Mouse (Mus musculus): ENCODE measurements around the gene Gm44579.

Gene Gm44579

DNA sequence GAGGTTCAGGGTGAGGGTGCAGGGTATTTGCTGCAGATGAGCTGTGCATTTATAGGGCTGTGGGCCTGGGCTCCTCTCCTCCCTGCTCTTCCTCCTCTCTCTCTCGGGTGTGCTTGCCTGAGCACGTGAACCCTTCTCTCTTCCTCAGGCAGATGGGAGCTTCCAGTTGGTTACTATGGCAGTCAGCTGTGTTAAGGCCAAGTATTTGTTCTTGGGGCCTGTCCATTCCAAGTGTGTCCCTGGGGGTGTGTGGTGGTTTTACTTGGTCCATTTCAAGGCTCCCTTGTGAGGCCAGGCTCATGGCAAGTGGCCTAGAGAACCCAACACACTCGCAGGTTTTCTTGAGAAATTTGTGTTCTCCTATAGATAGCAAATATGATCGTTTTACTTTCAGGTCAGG, at the start of gene Gm44579, which contains the start of gene Olfr287:
Gene Gm44579 (minus strand): TSS at position 101 of the 400 bp plus-strand sequence.
Gene Olfr287 (minus strand): TSS at position 180 of the 400 bp plus-strand sequence.
- no peak for DNase-seq (ENCODE audit: low spot score)

DNA sequence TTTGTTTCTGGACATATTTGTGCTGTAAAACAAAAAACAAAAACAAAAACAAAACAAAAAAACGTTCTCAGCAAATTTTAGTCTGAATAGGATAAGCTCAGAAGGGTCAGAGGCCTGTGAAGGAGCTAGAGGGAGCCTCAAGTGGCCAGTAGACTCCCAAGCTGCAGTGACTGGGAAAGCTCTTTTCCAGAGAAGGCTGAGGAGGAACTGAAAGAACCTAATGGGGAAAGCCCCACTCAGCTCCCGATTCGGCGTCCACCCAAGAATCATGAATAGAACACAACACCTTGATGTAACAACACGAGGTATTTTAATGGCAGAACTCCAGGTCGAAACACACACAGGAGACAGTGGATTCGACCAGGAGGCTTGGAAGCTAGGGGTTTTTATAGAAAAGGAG, 37.0 kb upstream of the Gm44579 start:
- DNase-seq (ENCODE audit: low spot score), result no peak

DNA sequence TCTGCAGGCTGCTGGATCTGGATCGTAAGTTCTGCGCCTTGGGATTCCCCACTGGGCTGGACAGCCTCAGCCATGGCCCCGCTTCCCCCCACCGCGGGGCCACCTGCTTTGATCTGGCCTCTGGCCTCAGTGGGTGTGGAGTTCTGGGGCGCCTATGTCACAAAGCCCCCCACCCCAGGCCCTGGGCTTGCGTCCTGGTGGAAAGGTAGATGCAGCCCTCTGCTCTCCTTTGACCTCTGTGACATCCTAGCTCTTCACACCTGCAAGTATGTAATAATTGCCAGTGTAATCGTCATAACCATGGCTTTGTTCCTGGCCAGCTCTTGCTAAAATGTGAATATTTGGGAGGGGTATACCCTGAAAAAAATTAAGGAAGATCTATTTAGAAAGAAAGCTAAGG, 36.4 kb upstream of the Gm44579 start, which contains the start of gene H1fnt:
Gene H1fnt (minus strand): TSS at position 101 of the 400 bp plus-strand sequence.
- no peak for DNase-seq (ENCODE audit: low spot score)

DNA sequence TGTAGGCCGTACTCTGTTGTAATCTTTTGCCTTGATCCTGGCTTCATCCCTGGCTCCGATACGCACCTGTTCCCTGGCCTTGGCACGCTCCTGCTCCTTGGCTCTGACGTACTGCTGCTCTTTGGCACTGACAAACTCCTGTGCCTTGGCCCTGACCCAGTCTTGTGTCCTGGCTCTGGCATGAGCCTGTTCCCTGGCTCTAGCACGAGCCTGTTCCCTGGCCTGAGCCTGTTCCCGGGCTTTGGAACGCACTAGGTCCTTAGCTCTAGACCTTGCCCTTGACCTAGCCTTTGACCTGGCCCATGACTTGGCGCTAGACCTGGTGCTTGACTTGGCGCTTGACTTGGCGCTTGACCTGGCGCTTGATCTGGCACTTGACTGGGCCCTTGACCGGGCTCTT, 35.5 kb upstream of the Gm44579 start:
- no peak for DNase-seq (ENCODE audit: low spot score)

DNA sequence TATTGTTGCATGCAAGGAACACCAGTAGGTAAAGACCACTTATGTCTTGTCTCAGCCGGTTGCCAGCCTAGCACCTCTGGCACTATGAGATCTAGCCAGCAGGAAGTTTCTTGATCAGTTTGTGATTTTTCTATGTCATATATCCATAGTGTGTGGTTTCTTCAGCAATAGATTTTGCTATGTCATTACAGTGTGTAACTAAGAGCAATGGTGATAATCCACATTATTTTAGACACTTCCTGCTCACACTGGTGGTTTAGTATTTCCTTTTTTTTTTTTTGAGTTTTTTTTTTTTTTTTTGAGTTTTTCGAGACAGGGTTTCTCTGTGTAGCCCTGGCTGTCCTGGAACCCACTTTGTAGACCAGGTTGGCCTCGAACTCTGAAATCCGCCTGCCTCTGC, 14.7 kb upstream of the Gm44579 start:
- DNase-seq (ENCODE audit: low spot score), result no peak

DNA sequence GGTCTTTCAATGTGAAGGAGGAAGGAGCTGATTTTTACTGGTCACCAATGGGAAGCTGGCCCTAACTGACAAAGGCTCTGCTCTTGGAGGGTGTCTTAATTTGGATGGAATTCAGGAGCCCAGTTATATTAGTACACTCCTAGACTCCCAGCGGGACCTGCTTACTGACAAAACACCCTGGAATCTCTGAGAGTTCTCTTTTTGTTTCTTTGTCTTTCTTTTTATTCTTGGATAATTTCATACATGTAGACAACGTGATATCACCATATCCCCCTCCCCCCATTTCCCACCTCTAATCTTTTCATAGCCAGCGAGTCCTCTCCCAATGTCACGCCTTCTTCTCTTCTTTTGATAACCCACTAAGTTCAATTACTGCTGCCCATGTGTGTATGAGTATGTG, 13.6 kb upstream of the Gm44579 start, which contains the start of gene Olfr286:
Gene Olfr286 (minus strand): TSS at position 101 of the 400 bp plus-strand sequence.
- DNase-seq (ENCODE audit: low spot score), result no peak

DNA sequence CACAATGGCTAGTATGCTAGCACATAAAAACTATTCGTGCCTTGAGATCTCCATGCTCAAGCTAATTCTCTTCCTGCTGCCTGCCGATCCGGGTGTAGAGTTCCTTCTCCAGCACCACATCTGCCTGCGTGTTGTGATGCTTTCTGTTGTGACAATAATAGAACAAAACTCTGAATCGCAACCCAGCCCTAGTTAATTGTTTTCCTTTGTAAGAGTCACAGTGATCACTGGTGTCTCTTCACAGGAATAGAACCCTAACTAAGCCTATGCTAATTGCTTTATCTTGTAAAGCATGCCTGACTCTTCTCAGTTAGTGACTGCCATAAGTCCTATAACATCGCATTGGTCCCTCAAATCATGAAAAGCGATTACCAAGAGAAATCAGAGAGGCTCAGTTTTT, 5.3 kb upstream of the Gm44579 start:
- no peak for DNase-seq (ENCODE audit: low spot score)

DNA sequence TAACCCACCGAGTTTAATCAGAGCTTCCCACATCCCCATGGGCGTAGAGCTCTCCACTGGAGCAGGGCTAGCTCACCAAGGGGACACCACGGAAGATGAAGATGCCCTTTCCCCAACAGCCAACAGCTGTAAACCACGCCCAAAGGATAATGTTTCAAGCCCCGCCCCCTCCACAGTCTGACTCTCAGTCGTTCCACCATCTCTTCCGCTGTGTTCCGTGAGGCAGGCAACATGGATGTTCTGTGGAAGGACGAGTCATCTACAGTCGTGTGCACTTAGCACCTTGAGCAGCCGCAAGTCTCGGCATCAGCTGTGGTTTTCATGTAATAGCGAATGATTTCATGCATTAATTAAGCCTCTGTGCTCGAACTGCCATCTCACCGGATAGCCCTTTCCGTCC, 4.8 kb upstream of the Gm44579 start:
- DNase-seq (ENCODE audit: low spot score), result no peak

DNA sequence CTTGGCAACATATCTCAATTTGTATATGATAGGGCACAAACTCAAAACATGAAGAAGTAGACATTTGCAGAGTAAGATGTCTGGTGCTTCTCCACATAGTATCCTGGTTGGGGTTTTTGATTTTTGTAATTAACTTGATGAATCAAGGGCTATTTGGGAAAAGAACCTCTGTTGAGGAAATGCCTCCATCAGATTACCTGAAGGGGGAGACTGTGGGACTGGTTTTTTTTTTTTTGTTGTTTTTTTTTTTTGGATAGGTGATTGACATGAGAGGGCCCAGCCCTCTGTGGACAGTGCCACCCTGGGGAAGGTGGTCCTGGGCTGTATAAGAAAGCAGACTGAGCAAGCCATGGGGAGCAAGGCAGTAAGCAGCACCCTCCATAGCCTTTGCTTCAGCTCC, 1.6 kb upstream of the Gm44579 start:
- no peak for DNase-seq (ENCODE audit: low spot score)

DNA sequence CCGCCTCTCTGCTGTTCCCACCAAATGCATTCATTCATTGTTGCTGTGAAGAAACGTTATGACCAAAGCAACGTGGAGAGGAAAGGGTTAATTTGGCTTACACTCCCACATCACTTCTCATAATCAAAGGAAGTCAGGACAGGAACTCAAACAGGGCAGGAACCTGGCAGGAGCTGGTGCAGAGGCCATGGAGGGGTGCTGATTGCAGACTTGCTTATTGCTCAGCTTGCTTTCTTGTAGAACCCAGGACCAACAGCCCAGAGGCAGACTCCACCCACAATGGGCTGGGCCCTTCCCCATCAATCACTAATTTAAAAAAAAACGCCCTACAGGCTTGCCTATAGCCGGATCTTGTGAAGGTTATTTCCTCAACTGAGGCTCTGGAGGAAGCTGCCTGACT, 6.6 kb downstream of the Gm44579 start:
- no peak for DNase-seq (ENCODE audit: low spot score)

DNA sequence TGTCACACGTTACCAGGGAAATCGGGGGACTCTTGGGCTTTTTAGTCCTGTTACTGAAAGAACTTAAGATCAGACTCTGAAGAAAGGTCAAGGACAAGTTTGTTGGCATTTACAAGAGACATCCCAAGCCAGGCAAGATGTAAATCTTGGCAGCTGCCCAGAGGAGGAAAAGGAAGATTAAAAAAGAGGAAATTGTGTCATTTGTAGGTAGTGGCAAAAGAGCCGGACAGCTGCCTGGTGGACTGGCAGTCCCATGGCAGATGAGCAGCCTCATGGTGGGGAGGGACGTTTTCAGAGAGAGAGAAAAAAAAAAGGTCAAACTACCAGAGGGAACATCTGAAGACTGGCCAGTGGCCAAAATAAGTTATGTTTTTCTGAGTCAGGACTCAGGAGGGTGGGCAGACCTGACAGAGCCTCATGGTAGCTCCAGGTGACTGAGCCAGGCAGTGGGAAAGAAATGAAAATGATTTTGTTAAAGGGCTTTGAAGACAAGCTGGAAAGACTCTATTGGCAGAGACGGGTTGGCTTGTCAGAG, 7.4 kb downstream of the Gm44579 start:
- DNase-seq (ENCODE audit: low spot score), result no peak

DNA sequence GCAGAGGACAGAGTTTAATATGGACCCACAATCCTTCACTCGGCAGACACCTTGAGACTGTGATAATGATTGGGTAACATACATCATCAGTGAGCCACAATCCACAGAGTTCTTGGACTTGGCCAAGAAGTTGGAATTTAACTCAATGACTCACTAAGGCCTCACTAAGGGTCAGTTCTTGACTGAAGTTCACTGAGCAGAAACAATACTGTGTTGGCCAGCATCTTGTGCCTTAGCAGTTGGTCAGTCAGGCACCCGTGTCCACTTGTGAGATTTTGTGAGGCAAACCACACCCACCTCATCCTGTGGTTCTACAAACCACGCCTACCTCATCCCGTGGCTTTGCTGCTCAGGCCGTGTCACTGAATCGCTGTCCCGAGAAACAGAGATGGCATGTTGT, 11.1 kb downstream of the Gm44579 start:
- DNase-seq (ENCODE audit: low spot score), result no peak

DNA sequence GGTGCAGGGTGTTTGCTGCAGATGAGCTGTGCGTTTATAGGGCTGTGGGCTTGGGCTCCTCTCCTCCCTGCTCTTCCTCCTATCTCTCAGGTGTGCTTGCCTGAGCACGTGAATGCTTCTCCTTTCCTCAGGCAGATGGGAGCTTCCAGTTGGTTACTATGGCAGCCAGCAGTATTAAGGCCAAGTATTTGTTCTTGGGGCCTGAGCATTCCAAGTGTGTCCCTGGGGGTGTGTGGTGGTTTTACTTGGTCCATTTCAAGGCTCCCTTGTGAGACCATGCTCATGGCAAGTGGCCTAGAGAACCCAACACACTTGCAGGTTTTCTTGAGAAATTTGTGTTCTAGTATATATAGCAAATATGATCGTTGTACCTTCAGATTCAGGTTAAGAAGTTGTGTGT, 25.3 kb downstream of the Gm44579 start, which contains the start of gene Olfr288:
Gene Olfr288 (minus strand): TSS at position 101 of the 400 bp plus-strand sequence.
- DNase-seq (ENCODE audit: low spot score), result no peak

DNA sequence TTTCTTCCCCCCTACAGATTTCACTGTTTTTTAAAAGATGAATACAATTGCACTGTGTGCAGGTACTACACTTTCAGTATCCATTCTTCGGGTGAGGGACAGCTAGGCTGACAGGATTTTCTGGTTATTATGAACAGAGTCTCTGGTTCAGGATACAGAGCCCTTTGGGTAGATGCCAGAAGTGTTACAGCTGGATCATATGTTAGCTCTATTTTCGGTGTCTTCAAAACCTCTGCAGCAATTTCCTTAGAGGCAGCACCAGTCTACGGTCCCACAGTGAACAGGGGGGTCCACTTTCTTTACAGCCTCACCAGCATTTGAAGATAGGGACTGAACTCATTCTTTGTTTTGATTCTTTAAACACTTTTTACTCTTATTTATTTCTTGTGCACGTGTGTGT, 36.3 kb downstream of the Gm44579 start:
- DNase-seq (ENCODE audit: low spot score), result no peak

DNA sequence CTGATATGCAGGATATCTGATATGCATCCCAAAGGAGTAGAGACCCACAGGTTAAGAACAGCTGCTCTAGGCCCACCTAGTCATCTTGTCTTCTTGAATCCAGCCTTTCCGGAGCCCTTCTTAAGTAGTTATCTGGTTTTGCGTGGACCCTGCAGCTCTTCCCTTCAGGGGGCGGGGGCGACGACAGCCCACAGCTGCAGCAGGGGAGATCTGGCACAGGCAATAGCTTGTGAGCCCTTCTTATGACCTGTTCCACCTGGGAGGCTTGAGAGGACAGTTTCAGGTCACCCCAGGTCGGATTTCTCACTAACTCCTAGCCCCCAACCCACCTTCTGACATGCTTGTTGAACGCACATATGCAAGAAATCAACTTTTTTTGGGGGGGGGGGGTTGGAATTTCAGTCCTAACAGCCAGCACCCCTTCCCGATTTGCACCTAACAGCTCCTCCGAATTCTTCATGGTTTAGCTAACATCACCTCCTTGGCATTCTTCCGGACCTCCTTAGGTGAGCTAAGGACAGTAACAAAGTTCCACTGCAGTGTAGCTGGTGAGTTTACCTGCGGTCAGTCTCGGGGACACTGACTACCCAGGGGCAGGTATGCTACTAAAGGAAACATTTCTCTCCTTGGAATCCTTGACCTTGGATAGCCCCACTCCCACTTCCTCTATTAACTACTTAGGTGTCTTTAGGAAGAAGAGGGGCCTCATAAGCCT, 38.8 kb downstream of the Gm44579 start:
- no peak for DNase-seq (ENCODE audit: low spot score)

DNA sequence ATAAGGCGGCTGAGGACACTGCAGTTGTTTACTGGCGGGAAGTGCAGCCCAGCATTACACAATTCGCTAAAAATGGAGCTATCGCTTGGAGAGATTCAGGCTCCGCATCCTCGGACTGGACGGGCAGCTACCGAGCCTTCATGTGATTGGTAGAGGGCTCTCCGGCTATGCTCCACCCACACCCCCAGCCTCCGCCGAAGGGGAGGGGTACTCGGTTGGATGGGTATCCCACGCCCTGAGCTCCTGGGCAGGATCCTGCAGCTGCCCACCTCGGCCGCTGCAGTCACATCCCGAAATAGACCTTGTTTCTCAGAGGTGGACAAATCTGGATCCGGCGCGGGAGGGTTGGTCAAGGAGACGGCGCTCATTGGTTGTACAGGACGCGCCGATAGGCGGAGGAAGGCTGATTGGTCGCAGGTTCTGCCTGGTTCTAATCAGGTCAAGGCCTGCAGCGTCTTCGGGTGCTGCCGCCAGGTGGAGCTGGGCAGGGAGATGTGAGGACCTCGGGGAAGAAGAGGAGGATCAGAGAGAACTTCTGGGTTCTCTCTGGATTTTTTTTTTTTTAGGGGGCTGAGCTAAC, 39.6 kb downstream of the Gm44579 start:
- peak; percentile 81 for DNase-seq (ENCODE audit: low spot score)

DNA sequence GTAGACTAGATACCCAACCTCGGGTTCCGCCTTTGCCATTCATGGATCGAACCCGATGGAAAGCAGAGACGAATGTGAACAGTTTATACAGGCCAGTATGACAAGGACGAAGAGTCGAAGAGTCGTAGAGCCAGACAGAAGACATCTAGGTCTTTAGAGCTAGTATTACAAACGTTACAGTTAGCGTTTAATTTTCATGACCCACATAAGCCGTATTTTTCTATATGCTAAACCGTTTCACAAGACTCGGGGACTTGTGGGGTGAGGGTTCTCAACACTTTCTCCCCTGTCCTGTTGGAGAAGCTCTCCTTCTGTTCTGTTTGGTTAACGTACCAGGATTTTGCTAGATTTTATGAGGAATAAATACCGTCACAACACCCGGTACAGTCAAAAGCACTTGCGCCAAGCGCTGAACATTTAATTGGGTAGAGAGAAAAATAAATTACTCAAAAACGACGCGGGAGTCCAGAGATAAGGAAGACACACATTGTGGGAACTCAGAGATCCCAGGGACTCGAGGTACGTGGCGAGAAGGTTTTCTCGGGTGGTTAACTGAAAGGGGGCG, 40.1 kb downstream of the Gm44579 start:
- DNase-seq (ENCODE audit: low spot score), result no peak

DNA sequence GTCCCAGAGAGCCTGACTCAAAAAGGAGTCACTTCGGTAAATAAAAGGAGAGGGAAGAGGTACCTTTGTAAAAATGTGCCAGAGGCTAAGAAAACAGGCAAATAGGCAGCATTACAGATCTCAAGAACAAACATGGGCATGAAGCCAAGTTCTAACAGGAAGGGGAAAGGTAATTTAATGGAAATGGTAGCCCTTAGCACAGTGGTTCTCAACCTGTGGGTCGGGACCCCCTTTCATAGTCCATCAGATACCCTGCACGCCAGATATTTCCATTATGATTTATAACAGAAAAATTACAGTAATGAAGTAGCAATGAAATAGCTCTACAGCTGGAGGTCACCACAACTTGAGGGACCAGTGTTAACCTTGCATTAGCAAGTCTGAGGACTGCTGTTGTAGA, 43.5 kb downstream of the Gm44579 start:
- no peak for DNase-seq (ENCODE audit: low spot score)

DNA sequence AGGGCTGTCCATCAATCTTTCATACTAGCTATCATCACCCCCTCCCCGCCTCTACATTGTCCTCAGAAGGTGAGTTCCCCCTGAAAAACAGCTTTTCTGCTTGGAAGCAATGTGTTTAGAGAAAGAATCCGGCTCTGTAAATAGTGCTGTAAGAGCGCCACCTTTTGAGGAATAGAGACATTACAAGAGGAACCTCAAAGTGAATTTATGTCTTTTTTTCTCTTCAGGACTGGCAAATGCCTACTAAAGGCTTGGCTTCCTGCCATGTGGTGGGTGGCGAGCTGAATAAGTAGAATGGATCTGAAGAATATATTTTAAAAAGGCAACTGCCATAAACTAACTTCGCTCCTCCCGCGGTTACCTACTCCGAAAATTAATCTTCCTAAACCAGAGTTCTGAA, 47.0 kb downstream of the Gm44579 start:
- no peak for DNase-seq (ENCODE audit: low spot score)

DNA sequence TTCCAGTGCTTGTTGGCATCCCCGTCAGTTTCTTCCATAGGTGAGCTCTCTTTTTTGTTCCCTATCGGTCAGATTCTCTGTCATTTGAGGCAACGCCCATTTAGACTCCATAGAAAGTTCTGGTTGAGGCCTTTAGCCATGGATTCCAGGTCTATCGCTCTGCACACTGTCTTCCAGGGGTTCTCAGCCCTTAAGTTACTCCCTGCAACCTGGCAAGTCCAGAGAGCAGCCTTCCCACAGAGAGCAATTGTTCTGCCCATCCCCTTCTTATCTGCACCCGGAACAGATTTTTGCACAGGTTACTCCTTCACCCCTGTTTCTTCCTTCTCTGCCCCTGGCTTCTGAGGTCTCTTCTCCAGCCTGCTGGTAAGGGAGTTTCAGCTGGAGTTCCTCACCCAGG, 48.7 kb downstream of the Gm44579 start:
- no peak for DNase-seq (ENCODE audit: low spot score)

DNA sequence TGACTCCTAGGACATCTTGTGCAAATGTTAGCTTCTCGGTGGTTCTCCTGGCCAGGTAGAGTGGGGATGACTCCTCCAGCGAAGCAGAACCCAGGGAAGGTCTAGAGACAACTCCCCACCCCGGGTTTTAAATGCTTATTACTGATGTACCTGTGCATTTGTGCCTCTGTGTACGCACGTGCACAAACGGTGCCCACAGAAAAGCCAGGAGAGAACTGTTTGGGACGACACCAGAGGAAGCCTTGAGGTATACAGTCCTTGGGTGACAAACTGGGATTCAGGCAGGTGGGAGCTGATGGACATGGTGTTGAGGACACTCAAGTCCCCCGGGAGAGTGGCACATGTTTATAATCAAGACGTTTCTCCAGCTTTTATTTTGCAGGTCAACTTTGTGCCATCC, 49.9 kb downstream of the Gm44579 start:
- DNase-seq (ENCODE audit: low spot score), result no peak

DNA sequence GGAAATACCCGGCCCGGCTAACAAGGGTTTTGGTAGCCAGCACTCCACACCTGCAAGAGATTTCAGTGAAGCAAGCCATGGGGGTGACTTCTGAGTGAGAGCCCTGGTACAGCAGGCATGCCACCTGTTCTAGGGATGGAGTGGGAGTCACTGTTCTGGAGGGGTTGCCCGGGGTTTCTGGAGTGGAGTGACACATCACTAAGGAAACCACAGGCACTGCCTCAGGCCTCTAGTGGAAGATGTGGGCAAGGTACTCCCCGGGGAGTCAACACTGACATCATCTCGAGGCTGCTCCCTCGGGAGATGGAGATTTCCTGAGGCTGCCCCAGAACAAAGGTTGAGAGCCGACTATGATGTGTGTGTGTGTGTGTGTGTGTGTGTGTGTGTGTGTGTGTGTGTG, 50.4 kb downstream of the Gm44579 start:
- DNase-seq (ENCODE audit: low spot score), result no peak

DNA sequence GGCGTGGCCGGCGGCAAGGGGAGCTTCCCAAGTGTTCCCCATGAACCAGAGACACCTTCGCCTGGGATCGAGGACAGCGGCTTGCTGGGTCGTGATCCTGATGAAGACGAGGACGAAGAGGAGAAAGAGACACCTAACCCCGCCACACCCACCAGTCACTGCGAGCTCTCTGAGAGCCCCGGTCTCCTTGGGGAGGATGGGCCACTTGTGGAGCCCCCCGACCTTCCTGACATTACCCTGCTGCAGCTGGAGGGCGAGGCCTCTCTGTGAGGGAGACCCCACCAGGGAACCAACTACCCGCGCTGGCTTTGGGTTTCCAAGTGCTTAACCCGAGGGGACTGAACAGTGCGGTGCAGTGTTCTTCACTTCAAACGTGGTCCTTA, 52.2 kb downstream of the Gm44579 start:
- DNase-seq (ENCODE audit: low spot score), result no peak

Data from ovary, postnatal 10 days (tissue).